Mouse (Mus musculus): ENCODE results near the gene Csad.

DNA sequence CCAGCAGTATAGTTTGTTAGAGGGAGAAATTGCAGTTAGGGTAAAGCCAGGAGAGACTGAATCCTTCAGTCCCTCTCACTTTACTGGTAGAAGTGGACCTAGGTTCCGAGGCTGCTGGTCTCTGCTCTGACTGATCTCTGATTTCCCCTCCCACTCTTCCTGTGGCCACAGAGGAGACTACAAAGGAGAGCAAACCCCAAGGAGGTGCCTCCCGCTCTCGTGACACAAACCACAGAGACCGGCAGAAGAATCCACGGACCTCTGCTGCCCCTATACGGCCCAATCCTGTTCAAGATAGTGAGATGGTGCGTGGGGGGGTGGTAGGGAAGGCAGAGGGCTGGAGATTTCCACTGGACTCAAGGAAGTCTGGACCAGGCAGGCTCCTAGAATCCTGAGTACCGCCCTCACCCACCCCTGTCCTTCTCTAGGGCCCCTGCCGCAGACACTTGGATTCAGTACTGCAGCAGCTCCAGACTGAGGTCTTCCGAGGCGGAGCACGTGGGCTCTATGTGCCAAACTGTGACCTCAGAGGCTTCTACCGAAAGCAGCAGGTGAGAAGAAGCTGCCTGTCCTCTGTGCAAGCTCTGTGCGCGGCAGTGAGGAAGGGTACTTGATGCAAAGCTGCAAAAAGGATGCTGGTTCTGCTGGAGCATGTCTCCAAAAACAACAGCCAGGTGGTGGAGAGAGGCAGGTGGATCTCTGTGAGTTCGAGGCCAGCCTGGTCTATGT, 56.7 kb downstream of the Csad start:
- no peak for TF ChIP-seq GATA1 (IDR thresholded peaks at IDR 0.05; ENCODE audit: low read length)
- no peak for TF ChIP-seq TAL1 (IDR thresholded peaks at IDR 0.05; ENCODE audit: low read length)
